Mouse (Mus musculus) splenic B cell, adult 2 months (primary cell): ENCODE measurements at regions not wholly inside any gene's neighbourhood (a gene's known extent, or its start where the extent isn't known, plus 50 kb on each side); places are given as distances from the start of the nearest gene placed in this dataset.
A peak's percentile ranks its signal among the peaks of the same experiment; 100 is the strongest.

Experiments used
- DNase-seq: peaks from one replicate; pipeline ENCODE4 v3.0.0-alpha.2; 2011; ENCODE audit warnings: low read depth, low spot score
- H3K27me3 ChIP-seq: 2 replicates; pipeline ENCODE4 v1.6.1; 2012; ENCODE audit warnings: mild to moderate bottlenecking, low read length, moderate library complexity, mixed read lengths; ENCODE audit not compliant: control insufficient read depth, poor library complexity, insufficient read depth, severe bottlenecking
- H3K36me3 ChIP-seq: 2 replicates; pipeline ENCODE4 v1.6.1; 2012; ENCODE audit warnings: mild to moderate bottlenecking, low read length, moderate library complexity, mixed read lengths; ENCODE audit not compliant: control insufficient read depth, poor library complexity, insufficient read depth, severe bottlenecking

DNA sequence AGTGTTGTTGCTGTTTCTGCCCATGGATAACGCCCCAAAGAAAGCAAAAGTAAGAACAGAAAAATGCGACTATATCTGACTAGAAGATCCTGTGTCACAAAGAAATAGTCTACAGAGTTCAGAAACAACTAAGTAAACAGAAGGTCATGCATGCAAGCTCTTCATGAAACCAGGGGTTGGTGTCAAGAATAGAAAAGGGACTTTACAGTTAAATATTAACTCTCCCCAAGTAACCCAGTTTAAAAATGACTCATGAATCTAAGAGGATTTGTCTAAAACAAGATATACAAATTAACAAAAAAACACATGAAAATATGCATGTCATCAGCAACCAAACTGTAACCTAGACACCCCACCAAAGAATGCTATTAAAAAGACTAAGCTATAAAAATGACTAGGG lies 381.4 kb upstream of the Ptger4 start:
- no peaks in the 10 kb centered on the region for H3K27me3 ChIP-seq
- no peak for DNase-seq
- H3K36me3 ChIP-seq = no peaks in the 10 kb centered on the region

DNA sequence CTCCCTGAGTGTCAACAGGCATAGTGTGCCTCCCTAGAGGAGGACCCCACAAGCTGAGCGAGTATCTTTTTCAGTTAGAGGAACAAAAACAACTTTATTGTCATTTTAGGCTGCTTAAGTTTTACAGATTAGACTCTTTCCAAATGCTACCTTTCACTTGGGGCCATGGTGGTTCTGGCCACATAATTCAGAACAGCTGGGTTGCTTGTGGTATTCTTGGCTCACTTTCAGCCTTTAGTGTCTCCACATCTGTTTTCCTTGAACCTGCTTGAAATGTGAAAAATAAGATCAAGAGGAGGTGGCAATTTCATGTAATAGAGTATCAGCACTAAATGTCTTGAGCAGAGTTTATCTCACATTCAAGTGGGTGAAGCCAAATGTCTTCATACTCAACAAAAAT lies 402.7 kb upstream of the Ptger4 start:
- DNase-seq = no peak
- Histone ChIP-seq H3K36me3 (no peaks in the 10 kb centered on the region), H3K27me3 (no peaks in the 10 kb centered on the region)

DNA sequence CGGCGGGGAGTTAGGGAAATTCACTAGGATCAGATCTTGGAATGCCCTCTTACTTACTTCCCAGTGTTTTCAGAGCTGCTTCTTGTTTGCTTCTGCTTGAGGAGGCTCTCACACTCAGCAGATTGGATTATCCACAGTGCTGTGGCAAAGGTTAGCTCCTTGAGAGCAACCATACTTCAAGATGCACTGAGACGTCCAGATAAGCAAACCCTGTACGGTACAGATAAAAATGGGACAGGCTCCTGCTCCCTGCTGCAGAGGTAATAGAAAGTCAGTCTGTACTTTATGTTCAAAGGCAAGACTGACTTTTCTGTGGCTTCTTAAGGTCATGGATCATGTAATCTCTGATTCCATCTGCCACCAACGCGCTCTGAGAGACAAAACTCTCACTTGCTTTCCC lies 414.8 kb upstream of the Ptger4 start:
- no peaks in the 10 kb centered on the region for H3K36me3 ChIP-seq
- DNase-seq = no peak

DNA sequence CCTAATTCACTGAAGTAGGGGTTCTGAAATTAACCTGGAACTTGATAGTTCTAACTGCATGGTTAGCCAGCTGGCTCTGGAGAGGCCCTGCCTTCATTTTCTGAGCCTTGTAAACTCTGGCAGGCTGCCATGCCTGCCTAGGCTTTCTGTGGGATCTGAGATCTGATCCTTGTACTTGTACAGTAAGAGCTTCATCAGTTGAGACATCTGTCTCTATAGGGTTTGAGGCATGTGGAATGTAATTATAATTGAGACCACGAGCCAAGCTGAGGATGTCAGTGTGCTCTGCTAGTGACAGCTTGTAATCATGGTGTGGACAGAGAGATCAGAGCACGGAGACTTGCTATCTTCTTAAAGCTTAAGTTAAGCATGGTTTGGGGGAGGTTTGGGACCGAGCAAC lies 416.8 kb upstream of the Ptger4 start:
- Histone ChIP-seq H3K27me3 (no peaks in the 10 kb centered on the region), H3K36me3 (no peaks in the 10 kb centered on the region)
- DNase-seq = no peak

More for the DNA sequence above, 414.8 kb upstream of the Ptger4 start:
- no peaks in the 10 kb centered on the region for H3K27me3 ChIP-seq

DNA sequence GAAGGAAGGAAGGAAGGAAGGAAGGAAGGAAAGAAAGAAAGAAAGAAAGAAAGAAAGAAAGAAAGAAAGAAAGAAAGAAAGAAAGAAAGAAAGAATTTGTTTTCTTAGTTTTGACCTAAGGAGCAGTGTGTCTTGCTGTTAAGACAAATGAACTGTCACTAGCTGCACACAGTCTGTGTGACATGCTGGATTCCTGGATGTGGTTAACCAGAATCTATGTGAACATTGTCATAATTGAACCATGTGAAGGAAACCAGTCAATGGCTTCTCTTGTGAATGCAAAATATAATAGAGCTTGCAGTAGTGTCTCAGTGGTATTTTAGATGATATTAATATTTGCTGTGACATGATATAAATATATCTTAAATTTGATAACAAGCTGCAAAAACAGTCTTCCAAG lies 427.8 kb upstream of the Ptger4 start:
- Histone ChIP-seq H3K27me3 (no peaks in the 10 kb centered on the region), H3K36me3 (no peaks in the 10 kb centered on the region)
- no peak for DNase-seq

DNA sequence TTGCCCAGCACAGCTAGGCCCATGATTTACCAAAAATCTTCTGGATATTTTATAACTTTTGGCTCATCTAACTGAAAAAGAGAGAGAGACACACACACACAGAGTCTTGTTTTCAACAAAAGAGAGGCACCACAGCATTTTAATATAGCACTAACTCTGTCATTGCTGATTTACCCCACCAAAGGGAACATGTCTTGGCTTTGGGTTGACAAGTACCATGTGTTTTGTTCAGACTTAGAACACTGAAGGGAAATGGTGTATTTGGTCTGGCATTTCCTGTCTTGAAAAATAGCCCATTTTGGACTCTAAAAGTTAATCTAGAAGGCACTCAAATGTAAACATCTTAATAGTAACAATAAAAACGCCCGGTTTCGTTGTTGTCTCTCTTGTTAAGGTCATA lies 432.7 kb upstream of the Ptger4 start:
- H3K36me3 ChIP-seq = no peaks in the 10 kb centered on the region
- no peak for DNase-seq
- no peaks in the 10 kb centered on the region for H3K27me3 ChIP-seq

DNA sequence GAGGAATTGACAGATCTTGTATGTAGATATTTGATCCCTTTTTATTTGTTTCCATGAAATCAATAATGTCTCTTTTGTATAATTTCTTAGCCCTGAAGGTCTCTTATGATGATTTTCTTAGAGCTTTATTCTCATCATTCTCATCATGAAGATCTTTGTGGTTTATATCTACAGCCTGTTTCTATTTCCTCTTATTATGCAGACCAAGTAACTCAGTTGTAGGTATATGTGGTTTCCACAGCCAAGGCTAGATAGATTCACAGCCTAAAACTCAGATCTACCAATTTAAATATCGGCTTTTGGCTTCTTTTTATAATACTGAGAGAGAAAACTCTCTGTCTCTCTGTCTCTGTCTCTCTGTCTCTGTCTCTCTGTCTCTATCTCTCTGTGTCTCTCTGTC lies 449.8 kb upstream of the Ptger4 start:
- DNase-seq = no peak
- Histone ChIP-seq H3K27me3 (no peaks in the 10 kb centered on the region), H3K36me3 (no peaks in the 10 kb centered on the region)

DNA sequence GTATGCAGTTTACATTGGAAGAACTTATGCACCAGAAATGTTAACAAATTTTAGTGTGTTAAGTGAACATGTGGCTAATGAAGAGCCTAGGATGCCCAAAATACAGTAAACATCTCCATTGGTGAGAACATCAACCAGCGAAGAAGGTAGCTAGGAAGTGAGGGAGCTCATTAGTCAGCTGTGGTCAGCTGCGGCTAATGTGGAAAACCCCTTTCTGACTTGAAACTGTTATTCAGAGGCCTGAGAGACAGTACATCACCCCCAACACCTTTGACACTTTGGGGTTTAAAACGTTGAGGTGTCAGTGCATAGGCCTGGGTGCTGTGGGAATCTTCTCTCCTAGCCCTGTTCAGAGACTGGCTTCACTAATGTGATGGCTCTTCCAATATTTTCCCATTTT lies 451.0 kb upstream of the Ptger4 start:
- H3K36me3 ChIP-seq = no peaks in the 10 kb centered on the region
- DNase-seq = peak; percentile 5
- no peaks in the 10 kb centered on the region for H3K27me3 ChIP-seq

DNA sequence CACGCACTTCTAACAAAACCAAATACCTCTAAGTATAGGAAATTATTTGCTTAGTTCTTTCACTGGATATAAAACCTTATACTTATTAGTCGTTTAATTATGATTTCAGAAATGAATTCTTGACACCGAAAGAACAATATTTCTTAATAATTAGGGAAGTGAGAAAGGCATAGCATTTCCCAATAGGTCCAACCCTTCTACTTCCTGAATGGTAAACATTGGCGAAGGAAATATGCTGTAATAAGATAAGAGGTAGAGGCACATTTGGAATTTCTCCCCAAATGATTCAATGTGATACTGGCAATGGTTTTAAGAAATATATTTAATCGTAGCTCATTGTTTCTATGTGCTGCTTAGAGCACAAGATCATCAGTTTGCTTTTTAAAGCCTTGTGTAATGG lies 464.5 kb upstream of the Ptger4 start:
- no peaks in the 10 kb centered on the region for H3K27me3 ChIP-seq
- H3K36me3 ChIP-seq = no peaks in the 10 kb centered on the region
- DNase-seq = no peak

DNA sequence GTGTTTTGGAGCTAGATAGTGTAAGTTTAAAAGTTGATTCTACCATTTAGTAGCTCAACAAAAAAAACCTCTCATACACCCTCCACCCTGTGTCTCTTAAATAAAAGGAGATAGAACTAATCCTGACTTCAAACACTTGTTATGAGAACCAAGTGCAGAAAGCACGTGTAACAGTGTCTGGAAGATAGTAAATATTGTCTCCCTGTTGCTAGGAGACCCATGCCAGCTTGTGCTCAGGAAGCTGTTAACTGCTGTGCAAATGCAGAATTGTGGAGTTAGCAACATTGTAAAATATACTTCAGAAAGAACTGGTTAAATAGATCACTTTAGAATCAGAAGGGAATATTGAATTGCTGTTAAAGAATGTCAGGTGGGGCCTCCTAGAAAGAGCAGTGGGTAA lies 496.7 kb upstream of the Ptger4 start:
- no peaks in the 10 kb centered on the region for H3K27me3 ChIP-seq
- DNase-seq = no peak
- H3K36me3 ChIP-seq = no peaks in the 10 kb centered on the region

DNA sequence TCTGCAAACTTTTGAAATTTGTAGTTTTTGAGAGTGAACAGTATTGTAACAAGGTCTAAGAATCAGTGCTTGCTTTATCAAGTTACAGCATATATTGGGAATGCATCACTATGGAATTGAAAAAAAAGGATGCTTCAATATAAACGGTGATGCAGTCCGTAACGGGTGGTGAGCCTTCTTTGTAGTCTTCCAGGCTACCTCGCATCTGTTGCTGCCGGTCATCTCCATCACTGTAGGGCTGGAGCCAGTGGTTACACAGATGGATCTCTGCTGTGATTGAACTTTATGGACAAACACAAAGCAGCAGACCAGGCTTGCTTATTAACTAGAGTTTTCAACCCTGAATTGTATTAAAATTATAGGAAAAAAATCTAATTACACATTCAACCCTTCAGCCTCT lies 499.9 kb upstream of the Ptger4 start:
- no peak for DNase-seq
- H3K36me3 ChIP-seq = no peaks in the 10 kb centered on the region
- no peaks in the 10 kb centered on the region for H3K27me3 ChIP-seq

DNA sequence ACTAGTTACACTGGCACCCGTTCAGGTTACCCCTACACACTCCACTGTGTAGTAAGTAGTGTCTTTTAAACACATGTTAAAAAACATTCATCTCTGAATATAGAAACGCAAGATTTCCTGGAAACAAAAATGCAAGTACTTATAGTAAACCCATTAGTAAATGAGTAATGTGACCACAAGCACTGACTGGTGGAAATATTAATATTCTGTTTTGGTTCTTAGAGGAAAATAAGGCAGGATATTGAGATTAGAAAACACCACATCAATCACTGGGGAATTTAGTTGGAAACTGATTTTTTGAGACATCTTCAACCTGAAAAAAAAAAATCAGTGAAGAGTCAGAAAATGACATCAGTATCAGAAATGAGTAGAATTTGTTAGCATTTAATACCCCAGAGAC lies 514.7 kb upstream of the Ptger4 start:
- Histone ChIP-seq H3K27me3 (no peaks in the 10 kb centered on the region), H3K36me3 (no peaks in the 10 kb centered on the region)
- no peak for DNase-seq

DNA sequence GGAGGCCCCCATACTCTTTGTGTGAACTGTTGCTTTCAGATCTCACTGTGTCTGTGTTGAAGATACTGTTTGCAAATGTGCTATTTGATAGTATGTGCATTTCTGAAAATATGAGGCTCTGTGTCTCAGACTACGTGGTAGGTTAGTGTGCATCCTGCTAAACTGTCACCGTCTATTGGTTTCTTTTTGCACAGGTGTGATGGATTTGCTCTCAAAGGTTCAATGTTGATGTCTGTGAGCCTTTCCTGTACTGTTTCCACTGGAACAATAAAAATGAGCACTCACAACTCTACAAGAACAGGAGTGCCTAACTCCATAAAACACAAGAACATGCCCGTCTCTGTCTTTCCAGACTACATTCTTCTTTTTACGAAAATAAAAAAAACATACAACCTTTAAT lies 518.2 kb upstream of the Ptger4 start:
- no peak for DNase-seq

DNA sequence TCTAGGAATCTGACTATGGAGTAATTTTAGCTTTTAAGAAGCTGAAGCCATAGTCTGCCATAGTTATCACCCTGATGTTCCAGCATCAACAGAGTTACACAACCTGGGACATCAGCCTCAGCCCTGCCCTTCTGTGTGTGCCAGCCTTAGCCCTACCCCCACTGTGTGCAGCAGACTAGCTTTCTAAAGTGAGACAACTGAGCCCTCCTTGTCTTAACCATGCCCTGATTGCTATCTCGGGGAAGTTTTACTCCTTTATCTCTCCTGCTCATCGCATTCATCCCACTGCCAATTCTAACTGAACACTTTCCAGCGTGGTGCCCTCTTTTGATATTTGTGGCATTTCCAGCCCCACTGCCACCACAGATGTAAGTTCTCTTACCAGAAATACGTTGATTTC lies 522.5 kb upstream of the Dab2 start:
- Histone ChIP-seq H3K27me3 (no peaks in the 10 kb centered on the region), H3K36me3 (no peaks in the 10 kb centered on the region)
- DNase-seq = no peak

More for the DNA sequence above, 518.2 kb upstream of the Ptger4 start:
- no peaks in the 10 kb centered on the region for H3K36me3 ChIP-seq
- no peaks in the 10 kb centered on the region for H3K27me3 ChIP-seq

DNA sequence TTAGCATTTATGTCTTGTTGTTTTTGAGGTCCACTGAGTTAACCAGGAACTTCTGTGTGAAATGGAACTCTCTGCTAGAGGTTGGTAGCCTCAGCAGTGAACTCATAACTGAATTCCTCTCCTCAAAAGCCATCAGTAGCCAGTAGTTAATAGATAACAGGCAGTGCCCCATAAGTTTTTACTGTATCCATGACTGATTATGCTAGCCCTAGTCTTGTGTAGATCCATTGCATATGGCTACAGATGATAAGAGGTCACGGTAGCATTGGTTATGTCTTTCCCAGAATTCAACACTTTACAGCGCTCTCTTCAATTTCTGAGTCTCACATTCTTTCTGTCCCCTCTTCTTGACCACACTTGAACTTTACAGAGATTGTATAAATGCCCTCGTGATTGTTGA lies 499.7 kb upstream of the Dab2 start:
- H3K36me3 ChIP-seq = no peaks in the 10 kb centered on the region
- H3K27me3 ChIP-seq = no peaks in the 10 kb centered on the region
- DNase-seq = no peak

DNA sequence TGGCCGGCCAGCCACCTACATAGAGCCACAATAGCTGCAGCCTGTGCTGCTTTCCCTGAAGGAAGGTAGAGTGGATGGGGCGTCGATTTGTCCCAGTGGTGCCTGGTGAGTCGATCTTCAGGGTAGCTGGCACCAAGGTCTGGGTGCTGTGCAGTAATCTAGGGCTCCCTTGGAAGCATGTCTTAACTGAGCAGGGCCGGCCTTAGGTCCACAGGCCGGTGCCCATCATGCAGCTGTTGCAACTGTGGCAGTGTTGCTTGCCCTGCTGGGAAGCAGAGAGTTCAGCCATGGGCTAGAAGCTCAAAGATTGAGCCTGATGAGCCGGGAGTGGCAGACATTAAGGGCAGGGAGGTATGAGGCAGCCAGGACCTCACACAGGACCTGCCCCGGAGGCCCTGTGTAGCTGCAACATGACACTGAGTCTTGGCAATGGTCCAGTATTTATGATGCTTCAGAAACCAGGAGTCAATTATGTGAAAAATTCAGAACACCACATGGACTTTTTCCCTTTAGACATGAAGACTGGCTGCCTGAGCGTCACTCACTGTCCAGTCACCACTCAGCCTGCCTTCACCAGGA lies 488.3 kb upstream of the Dab2 start:
- H3K27me3 ChIP-seq = no peaks in the 10 kb centered on the region
- no peaks in the 10 kb centered on the region for H3K36me3 ChIP-seq
- no peak for DNase-seq
